Mouse (Mus musculus): ENCODE data around the gene Heatr5a.

Heatr5a gene

DNA sequence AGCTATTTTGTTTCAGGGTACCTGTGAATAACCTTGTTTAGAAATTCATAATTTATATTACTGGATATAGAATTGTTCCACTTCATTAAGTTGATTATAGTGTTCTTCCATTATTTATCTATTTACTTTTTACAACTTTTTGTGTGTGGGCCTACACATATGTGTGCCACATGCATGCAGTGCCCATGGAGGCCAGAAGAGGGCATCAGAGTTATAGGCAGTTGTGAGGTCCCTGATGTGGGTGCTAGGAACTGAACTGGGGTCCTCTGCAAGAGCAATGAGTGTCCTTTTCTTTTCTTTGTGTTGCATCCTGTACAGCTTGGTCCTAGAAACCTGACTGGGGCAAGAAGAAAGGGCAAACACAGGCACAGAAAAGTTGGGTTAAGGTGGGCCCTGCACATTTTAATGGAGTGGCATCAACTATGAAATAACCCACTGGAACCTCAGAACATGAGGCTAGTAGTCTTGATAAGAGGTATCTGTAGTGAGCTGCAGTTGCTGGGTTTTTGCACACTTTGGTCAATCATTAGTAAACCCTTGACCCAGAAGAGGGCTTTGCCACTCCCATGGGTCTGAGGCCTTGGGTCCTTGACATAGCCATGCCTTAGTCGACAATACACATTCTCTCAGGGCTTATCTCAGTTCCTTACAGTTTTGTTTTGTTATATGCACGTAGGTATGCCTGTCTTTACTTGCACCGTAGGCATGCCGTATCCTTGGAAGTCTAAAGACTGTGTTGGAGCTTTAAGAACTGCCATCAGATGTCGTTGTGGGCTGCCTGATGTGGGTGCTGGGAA lies 1.3 kb upstream of the Heatr5a start:
- no peak for DNase-seq (ENCODE audit: low spot score in 2 of 2)

DNA sequence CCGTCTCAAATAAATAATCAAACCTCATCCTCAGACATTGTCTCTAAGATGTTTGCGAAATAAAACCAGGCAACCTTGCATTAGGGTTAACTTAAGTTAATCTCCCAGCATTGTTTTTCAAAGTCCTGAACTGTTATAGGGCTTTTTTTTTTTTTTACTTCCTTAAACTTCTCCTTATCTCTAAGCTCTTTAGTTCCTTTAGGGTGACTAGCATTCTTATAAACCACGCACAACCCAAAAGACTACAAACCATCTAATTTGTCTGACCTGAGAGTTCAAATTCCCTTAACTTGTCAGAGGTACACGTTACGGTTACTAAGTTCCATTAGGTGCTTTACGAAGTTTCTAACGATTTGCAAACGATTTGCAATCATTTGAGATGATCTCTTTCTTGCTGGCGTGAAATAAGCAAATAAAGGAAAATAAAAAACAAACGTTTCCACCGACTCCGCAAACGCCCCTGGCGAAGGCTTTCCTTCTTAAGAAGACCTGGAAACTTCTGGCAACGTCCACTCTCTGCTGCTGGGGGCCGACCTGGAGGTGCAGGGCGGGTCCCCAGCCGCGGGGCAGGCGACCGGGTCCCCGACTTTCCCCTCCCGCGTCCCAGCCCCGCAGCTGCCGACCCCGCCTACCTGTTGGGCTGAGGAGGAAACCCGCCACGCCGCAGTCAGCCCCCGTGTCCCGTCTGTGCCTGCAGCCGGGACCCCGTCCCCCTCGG lies 610 bp downstream of the Heatr5a start:
- no peak for DNase-seq (ENCODE audit: low spot score in 2 of 2)

- no peak for DNase-seq (ENCODE audit: low spot score in 2 of 2)
Measured at GRCm38 (mm10) chr12:51969876-51970275, 1.2 kb downstream of the Heatr5a start.

DNA sequence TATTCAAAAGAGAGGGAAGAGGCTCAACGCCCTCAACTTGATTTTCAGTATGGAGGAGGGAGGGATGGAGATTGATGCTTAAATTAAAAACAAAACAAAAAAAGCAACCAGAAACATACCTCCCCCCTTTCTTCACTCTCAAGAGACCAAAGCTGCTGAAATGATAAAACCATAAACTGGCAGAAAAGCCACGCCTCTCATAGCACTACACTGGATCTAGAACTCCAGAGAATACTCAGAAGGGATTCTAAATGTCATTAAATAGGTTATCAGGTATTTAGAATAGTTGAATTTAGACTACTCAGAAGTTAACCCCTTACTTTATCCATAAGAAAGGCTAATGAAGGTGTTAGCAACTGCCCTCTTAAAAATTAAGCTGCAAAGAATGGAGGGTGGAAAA lies 2.0 kb downstream of the Heatr5a start:
- DNase-seq (ENCODE audit: low spot score in 2 of 2), result no peak

- no peak for DNase-seq (ENCODE audit: low spot score in 2 of 2)
Measured at GRCm38 (mm10) chr12:51967915-51968595, 3.1 kb downstream of the Heatr5a start.

- DNase-seq (ENCODE audit: low spot score in 2 of 2), result no peak
Measured at GRCm38 (mm10) chr12:51957626-51958025, 13.5 kb downstream of the Heatr5a start.

DNA sequence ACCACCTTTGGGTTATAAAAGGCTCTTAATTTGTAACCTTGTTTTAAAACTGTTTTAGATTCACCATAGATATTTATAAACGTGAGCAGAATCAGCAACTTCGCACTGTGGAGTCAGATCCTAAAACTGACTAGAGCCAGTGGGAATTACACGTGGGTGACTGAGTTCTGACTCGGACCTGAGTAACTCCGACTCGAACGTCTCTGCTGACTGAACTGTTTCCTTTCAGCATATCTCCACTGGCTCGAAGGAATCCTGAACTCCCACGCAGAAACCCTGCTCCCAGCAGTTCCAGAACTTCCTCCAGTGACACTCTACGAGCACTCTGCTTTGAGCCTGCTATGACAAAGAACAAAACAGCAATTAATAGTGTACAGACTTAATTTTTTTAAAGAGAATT lies 18.8 kb downstream of the Heatr5a start:
- DNase-seq (ENCODE audit: low spot score in 2 of 2), result no peak

DNA sequence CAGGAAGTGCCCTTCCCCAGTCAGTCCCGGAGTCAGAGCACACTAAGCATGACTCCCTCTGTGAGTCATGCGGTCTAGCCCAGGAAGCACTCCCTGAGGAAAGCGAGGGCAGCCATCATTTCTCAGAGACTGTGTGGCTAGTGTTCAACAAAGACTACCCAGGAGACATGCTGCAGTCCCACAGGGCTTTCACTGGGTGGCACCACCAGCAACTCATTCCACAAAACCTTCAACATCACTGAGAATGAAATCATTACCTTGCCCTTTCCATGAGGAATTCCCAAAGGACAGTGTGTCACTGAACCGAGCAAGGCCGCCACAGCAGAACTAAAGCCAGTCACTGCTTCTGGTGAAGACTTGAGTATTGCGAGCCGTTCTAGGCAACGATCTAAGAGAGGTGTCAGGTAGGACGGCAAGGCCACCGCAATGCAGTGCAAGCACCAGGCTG lies 23.6 kb downstream of the Heatr5a start:
- no peak for DNase-seq (ENCODE audit: low spot score in 2 of 2)

DNA sequence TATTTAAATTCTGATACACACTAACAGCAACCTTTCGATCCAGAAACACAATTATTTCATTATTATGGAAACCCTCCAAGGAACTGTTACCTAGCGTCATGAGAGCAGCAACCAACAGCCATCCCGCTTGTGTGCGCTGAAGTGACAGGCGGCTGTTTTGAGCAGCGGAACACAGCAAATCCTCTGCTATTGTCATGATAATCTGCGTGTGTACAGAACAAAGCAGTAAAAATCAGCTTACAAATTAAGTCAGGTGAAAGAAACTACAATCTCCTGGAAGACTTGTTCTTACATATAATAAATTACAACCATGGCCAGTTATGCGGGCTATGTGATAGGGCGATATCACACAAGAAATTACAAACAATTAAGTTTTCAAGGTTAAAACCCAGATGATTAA lies 25.8 kb downstream of the Heatr5a start:
- DNase-seq (ENCODE audit: low spot score in 2 of 2), result no peak

DNA sequence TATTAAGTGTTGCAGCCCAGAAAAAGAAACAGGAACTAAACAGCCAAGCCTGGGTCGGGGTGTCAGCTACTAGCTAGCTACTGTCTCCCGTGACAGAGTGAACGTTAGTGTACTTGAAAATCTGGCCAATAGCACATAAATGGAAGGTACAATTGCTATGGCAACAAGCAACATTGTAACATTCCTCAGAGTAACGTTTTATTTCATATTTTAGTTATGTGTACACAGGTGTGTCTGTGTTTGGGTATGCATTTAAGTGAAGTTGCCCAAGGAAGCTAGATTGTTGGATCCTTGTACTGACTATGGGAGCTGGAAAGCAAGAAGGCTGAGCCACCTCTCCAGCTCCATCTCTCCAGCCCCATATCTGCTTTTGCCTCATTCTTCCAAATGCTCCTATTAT lies 31.3 kb downstream of the Heatr5a start:
- DNase-seq (ENCODE audit: low spot score in 2 of 2), result no peak

- no peak for DNase-seq (ENCODE audit: low spot score in 2 of 2)
Measured at GRCm38 (mm10) chr12:51937938-51938337, 33.2 kb downstream of the Heatr5a start.

- no peak for DNase-seq (ENCODE audit: low spot score in 2 of 2)
Measured at GRCm38 (mm10) chr12:51929630-51930029, 41.5 kb downstream of the Heatr5a start.

- DNase-seq (ENCODE audit: low spot score in 2 of 2), result no peak
Measured at GRCm38 (mm10) chr12:51917191-51917590, 53.9 kb downstream of the Heatr5a start.

- no peak for DNase-seq (ENCODE audit: low spot score in 2 of 2)
Measured at GRCm38 (mm10) chr12:51914903-51915670, 56.0 kb downstream of the Heatr5a start.

DNA sequence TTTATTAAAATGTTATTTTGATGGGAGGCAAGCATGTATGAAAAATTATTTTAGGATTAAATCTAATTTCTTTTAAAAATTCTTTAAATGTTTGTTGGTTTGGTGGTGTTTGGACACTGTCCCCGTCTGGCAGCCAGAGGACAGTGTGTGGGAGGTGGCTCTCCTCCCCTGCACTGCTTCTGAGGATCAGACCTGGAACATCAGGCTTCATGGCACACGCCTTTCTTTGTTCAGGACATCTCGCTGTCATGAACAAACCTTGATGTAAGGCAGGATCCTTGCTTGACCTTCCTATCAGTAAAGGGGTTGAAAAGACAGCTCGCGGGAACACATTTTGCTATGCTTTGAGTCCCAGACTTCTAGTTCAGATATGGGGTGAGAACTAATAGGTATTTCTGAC lies 61.9 kb downstream of the Heatr5a start:
- no peak for DNase-seq (ENCODE audit: low spot score in 2 of 2)

DNA sequence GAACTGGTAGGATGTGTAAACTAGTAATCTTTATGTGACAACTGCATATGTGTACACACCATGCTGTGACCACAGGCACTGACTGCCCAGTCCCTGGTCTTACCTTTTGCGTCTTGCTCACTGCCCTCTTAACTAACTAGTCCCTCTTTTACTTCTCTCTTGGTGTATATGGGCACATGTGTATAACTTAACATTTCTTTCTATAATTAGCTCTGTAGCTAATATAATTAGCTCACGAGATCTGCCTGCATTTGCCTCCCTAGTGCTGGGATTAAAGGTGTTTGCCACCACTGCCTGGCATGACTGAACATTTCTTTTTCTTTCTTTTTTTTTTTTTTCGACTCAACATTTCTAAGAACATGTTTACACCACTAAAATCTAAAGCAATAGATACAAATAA lies 63.6 kb downstream of the Heatr5a start:
- no peak for DNase-seq (ENCODE audit: low spot score in 2 of 2)

- no peak for DNase-seq (ENCODE audit: low spot score in 2 of 2)
Measured at GRCm38 (mm10) chr12:51900551-51900950, 70.6 kb downstream of the Heatr5a start.

GRCm38 (mm10) chr12:51896901-51897300 lies 74.2 kb downstream of the Heatr5a start:
- DNase-seq (ENCODE audit: low spot score in 2 of 2), result no peak

DNA sequence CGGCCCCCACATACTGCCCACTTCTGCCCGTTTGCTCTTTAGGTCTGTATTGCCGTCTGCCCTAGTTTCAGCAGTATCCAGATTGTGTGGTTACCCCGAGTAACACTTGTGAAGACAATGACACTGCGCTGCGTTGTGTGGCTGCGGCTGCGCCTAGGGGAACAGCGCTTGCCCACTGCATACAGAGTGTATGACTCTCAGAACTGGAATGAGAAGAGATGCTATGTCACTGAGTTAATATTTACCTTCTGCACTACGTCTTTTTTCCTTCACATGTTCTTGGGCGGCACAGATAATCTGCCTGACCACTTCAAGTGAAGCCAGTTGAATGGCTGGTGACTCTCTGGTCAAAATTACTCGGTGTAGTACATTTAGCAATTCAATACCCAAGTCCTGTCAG lies 82.5 kb downstream of the Heatr5a start:
- DNase-seq (ENCODE audit: low spot score in 2 of 2), result no peak

DNA sequence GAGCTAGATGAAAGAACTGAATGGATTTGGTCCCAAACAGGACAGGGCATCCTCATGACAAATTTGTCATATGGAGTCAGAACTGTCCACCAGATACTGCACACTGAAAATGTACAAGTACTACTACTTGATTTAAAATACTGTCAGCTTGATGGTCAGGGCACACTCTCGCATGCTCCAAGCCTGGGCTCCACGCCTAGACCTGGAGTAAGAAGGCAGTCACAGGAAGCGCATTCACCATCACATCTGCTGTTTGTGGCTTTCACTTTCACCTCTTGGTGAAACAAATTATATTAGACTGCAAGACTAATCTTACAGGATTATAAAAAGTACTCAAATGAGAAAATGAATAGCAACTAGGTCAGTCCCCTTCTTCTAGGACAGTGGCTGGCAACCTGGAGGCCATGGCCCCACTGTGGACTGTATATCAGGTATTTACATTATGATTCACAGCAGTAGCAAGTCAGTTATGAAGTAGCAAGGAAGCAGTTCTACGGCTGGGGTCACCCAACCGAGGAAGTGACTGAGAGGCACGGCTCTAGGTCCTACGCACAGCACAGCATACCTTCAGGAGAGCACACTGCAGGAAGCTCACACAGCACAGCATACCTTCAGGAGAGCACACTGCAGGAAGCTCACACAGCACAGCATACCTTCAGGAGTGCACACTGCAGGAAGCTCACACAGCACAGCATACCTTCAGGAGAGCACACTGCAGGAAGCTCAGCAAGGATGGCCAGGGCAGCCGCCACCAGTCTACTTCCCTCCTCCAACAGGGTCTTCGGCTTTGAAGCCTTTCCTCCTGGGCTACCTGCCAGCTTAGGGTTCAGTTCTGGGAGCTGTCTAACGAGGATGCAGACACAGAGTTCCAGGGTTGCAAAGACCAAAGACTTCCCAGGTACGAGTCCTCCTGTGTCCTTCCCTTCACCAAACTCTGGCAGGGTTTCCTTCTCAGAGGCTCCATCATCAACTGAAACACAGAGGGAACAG lies 83.5 kb downstream of the Heatr5a start:
- DNase-seq (ENCODE audit: low spot score in 2 of 2), result no peak

DNA sequence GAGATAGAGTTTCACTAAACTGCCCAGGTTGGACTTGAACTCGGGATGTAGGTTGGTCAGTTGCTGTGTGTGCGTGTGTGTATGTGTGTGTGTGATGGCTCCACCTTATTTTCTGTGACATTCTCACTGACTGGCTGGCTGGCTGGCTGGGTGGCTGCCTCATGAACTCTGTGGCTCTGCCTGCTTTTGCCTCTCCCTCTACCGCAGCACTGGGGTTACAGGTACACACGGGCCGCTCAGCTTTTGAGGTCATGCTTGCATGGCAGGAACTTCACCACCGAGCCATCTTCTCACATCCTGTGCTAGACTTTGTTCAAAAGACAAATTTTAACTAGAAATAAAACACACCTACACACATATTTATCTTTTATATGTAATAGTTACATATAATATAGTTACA lies 84.8 kb downstream of the Heatr5a start:
- no peak for DNase-seq (ENCODE audit: low spot score in 2 of 2)
